Mouse (Mus musculus) stomach, postnatal 0 days (tissue): Measurements from ENCODE around the gene Phka2. TPM values are rescaled to one million over a fixed set of nuclear protein-coding genes. Genes with fewer than 3 reads are reported as not detected.
A peak's percentile ranks its signal among the peaks of the same experiment; 100 is the strongest.

Source experiments
- ATAC-seq: fragments of 200-750 bp; cut with Nextera tagmentation; 2 replicates; pipeline ENCODE4 v1.8.0; 2017; ENCODE audit not compliant: low FRiP score, low TSS enrichment
- DNase-seq: peaks from one replicate; pipeline ENCODE4 v3.0.0-alpha.2; 2016; ENCODE audit warnings: low spot score
- H3K27ac ChIP-seq: fragments of 300-500 bp; sonication (generic); replicated peaks from 2 replicates; pipeline ENCODE4 v1.5.1; 2014; ENCODE audit warnings: mild to moderate bottlenecking, control low read depth
- H3K27me3 ChIP-seq: fragments of 300-500 bp; sonication (generic); 2 replicates; pipeline ENCODE4 v1.6.1; 2014; ENCODE audit warnings: low read length; ENCODE audit not compliant: control insufficient read depth, insufficient read depth
- H3K36me3 ChIP-seq: fragments of 300-500 bp; sonication (generic); 2 replicates; pipeline ENCODE4 v1.6.1; 2014; ENCODE audit warnings: low read length, mixed read lengths; ENCODE audit not compliant: control insufficient read depth, insufficient read depth
- H3K4me1 ChIP-seq: fragments of 300-500 bp; sonication (generic); replicated peaks from 2 replicates; pipeline ENCODE4 v1.6.1; 2014; ENCODE audit warnings: antibody characterized with exemption; ENCODE audit not compliant: control insufficient read depth, insufficient read depth
- H3K4me2 ChIP-seq: fragments of 300-500 bp; sonication (generic); replicated peaks from 2 replicates; pipeline ENCODE4 v1.6.1; 2014; ENCODE audit warnings: low read depth, mild to moderate bottlenecking, control low read depth, moderate library complexity
- H3K4me3 ChIP-seq: fragments of 300-500 bp; sonication (generic); 2 replicates; pipeline ENCODE4 v1.5.1; 2014; ENCODE audit warnings: low read depth, low read length, control low read depth
- H3K9ac ChIP-seq: fragments of 300-500 bp; sonication (generic); 2 replicates; pipeline ENCODE4 v1.6.1; 2014; ENCODE audit warnings: mild to moderate bottlenecking, low read length, control low read depth, mixed read lengths
- H3K9me3 ChIP-seq: fragments of 300-500 bp; sonication (generic); 2 replicates; pipeline ENCODE4 v1.6.1; 2016; ENCODE audit warnings: low read length; ENCODE audit not compliant: control insufficient read depth
- CTCF ChIP-seq: IDR thresholded peaks from 2 replicates; pipeline ENCODE4 v1.5.1; 2016; ENCODE audit warnings: antibody characterized with exemption, low read depth, mild to moderate bottlenecking, moderate library complexity
- EP300 ChIP-seq: optimal IDR thresholded peaks from 2 replicates; pipeline ENCODE3; 2016; ENCODE audit warnings: antibody characterized with exemption
- WGBS: fragments of 180-500 bp; shearing (Covaris S2); extraction: QIAGEN DNeasy Blood & Tissue Kit; methylation state at CpG from one replicate; pipeline ENCODE4 v1.1.7; 2014; 5-methylcytosine and 5-hydroxymethylcytosine counted together
- polyA plus RNA-seq: library from polyadenylated mRNA; unstranded; fragments of >200 nt; fragmentation: Nextera tagmentation; extraction: Ambion mirVana; gene quantifications from 2 replicates; pipeline ENCODE4 v1.2.1, GENCODE M21; 2015

Gene Phka2
- polyA plus RNA-seq, 1 experiment from 2014 or later: 5.7 TPM

DNA sequence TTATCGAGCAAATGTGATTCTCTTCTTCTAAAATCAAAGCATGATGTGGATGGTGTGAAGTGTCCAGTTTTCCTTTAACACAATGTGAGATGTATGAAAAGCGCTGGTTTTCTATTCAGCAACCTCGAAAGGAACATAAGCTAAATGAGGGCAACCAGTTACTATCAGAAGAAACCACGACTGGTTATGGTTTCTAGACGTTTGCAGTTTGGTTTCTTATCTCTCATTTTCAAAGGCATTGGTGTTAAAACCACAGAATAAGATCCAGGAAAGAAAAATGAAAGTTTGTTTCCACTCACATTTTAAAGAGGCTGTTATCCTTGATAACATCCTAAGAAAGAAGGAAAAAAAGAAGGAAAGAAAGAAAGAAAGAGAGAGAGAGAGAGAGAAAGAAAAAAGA is 5.5 kb upstream of the Phka2 start:
- H3K4me1 ChIP-seq: no peaks in the 10 kb centered on the region
- no peak overlapping the region for H3K4me2 ChIP-seq
- H3K27ac ChIP-seq: no peak overlapping the region
- no peak overlapping the region for H3K4me3 ChIP-seq
- no peak overlapping the region for H3K9ac ChIP-seq
- 69% methylated on average over 5 of the region's 5 CpGs for WGBS
- DNase-seq (no peak), ATAC-seq (no peak)
- no peak for TF ChIP-seq CTCF
- TF ChIP-seq EP300: no peak
- no peaks in the 10 kb centered on the region for H3K27me3 ChIP-seq
- H3K36me3 ChIP-seq: no peaks in the 10 kb centered on the region
- H3K9me3 ChIP-seq: no peaks in the 10 kb centered on the region

DNA sequence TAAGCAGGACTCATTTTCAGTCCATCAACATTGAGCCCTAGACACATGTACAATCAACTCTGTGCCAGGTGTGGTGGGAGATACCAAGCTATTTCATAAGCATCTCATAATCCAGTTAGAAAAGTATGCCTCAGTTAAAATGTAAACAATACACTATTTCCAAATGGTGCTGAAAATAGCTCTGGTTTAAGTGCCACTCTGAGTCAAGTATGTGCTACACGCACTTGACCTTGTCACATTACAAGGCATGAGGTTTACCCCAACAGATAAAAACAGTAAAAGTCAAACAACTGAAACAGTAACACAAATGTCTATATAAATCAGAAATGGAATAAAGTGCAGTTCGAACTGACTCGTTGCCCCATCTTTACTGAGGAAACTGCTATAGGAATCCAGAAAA is 871 bp upstream of the Phka2 start:
- DNase-seq: no peak
- Histone ChIP-seq H3K27me3 (no peaks in the 10 kb centered on the region), H3K4me1 (no peaks in the 10 kb centered on the region), H3K9me3 (no peaks in the 10 kb centered on the region), H3K9ac (no peak overlapping the region), H3K4me3 (no peak overlapping the region), H3K27ac (no peak overlapping the region), H3K36me3 (no peaks in the 10 kb centered on the region), H3K4me2 (no peak overlapping the region)
- 74% methylated on average over 3 of the region's 3 CpGs for WGBS
- TF ChIP-seq CTCF (no peak), EP300 (no peak)
- no peak for ATAC-seq

DNA sequence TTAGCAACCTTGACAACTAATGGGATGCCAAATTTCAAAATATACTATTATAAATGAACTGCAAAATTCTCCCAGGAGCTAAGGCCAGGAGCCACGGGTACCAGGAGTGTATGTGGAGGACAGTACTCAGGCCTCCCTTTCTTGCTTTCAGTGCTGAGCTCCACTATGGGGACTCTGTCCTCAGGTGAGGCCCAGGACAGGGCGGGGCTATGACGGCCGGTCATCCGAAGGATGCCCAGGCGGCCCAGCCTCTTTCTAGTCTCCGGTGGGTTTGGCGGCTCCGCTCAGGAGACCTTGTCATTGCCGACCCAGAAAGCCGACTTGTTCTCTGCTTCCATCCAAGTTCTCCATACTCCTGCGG is 299 bp upstream of the Phka2 start:
- Histone ChIP-seq H3K4me1 (no peaks in the 10 kb centered on the region), H3K9ac (peak overlapping the region; percentile 41; the same call in 1 of the 2 replicates), H3K4me2 (peak overlapping the region; percentile 36), H3K4me3 (peak overlapping the region; percentile 55), H3K36me3 (no peaks in the 10 kb centered on the region), H3K27ac (peak overlapping the region; percentile 83), H3K27me3 (no peaks in the 10 kb centered on the region), H3K9me3 (no peaks in the 10 kb centered on the region)
- DNase-seq (no peak), ATAC-seq (peak; percentile 86)
- no peak for TF ChIP-seq EP300
- TF ChIP-seq CTCF: no peak
- 35% methylated on average over 12 of the region's 12 CpGs for WGBS

DNA sequence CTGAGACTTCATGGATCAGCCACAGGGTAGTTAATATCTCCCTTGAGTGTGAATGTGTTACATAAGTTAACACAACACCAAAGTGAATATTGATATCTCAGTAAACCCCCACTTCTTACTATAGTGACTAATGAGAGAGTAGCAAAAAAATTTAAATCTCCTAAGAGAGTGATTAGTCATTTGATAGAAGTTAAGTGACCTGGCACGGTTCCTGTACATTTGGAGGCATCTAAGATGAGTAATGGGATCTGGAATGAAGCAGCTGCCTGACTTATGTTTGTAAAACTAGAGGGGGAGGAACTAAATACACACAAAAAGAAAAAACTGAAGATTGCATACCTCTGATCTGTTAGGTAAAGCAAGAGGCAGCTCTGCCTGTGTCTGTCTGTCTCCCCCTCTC is 7.1 kb downstream of the Phka2 start:
- H3K27ac ChIP-seq: no peak overlapping the region

DNA sequence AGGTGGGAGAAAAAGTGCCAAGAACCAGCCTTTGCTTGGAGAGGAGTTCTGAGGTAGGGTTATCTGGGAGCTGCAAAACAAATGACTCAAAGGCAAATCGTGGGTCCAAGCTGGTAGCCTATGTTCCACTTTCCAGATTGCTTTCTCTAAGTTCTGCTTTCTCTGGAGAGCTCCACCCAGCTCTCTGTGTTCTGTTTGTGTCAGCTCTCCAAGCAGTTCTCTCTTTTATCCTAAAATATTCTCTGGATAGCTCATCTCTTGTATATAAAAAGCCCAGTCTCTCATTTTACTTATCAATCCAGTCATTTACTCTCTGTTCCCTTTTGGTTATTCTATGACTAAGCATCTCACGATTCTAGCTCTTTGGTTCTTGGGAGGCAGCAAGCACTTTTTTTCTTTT is 8.2 kb downstream of the Phka2 start:
- no peak overlapping the region for H3K9ac ChIP-seq
- no peaks in the 10 kb centered on the region for H3K9me3 ChIP-seq
- no peak for DNase-seq
- H3K36me3 ChIP-seq: no peaks in the 10 kb centered on the region
- no peak overlapping the region for H3K4me2 ChIP-seq
- 31% methylated on average over 2 of the region's 2 CpGs for WGBS
- ATAC-seq: no peak
- no peak overlapping the region for H3K4me3 ChIP-seq
- H3K4me1 ChIP-seq: no peaks in the 10 kb centered on the region
- H3K27me3 ChIP-seq: no peaks in the 10 kb centered on the region
- TF ChIP-seq EP300: no peak
- no peak for TF ChIP-seq CTCF
- no peak overlapping the region for H3K27ac ChIP-seq

More for the DNA sequence above, 7.1 kb downstream of the Phka2 start:
- Histone ChIP-seq H3K27me3 (no peaks in the 10 kb centered on the region), H3K4me1 (no peaks in the 10 kb centered on the region), H3K36me3 (no peaks in the 10 kb centered on the region), H3K9ac (no peak overlapping the region), H3K4me2 (no peak overlapping the region), H3K4me3 (no peak overlapping the region), H3K9me3 (no peaks in the 10 kb centered on the region)
- WGBS: 31% methylated on average over 1 of the region's 1 CpGs
- no peak for ATAC-seq
- no peak for TF ChIP-seq CTCF
- no peak for TF ChIP-seq EP300
- no peak for DNase-seq

DNA sequence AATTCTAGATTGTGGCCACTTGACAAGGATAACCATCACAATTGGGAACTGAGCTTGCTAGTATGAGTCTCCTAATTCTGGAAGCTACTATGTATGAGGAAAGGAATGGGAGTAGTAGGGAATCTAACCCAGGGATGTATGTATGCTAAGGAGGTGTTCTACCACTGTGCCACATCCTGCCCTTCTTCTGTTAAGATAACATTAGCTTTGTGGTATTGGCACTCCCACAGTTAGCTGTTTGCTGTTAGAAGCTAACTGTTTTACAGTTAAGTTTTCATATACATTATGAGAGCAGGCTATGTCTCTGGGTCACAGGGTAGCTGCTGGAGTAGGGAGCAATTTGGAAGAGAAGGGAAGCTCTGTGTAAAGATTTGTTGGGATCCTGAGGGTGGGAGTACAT is 14.1 kb downstream of the Phka2 start:
- no peak overlapping the region for H3K9ac ChIP-seq
- H3K4me1 ChIP-seq: no peaks in the 10 kb centered on the region
- H3K4me2 ChIP-seq: no peak overlapping the region
- ATAC-seq (no peak), DNase-seq (no peak)
- no peak overlapping the region for H3K27ac ChIP-seq
- H3K36me3 ChIP-seq: no peaks in the 10 kb centered on the region
- no peak overlapping the region for H3K4me3 ChIP-seq
- no peak for TF ChIP-seq EP300
- no peak for TF ChIP-seq CTCF
- H3K9me3 ChIP-seq: no peaks in the 10 kb centered on the region
- H3K27me3 ChIP-seq: no peaks in the 10 kb centered on the region
